13 mouse cellular contexts compared by ENCODE assay signal in the genomic region with DNA sequence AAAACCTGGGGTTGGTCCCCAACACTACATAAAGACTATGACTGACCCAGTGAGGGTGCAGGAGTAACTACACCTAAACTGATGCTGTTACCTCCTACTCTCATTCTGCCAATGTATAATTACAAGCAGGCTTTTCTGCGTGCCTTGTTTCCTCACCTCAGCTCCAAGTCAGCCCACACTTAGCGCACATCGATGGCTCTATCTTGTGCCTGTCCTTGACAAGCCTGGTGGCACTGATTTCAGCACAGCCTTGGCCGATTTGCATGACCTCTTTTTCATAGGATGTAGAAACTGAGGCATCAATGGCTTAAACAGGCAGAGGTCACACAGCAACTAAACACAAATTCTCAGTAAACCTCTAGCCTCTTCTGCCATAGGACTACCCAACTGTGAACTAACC. TPM values are rescaled to one million over a fixed set of nuclear protein-coding genes. Genes with fewer than 3 reads are reported as not detected.
A peak's percentile ranks its signal among the peaks of the same experiment; 100 is the strongest.
DNase-seq lines count a peak whose midpoint lies in the region; ATAC-seq and TF ChIP-seq lines count a peak whose summit lies in the region.
"Had no signal": no experiment of that assay in that cellular context is flagged by ENCODE, and none has a peak within 500 bp of the region (broad histone marks: within the 10 kb centered on the region; RNA-seq: fewer than 3 reads in every experiment).

No protein-coding gene starts in this region.

- no peak overlapping the region for H3K27ac ChIP-seq in heart, embryonic 14.5 days (replicated peaks in 1 of 2; ENCODE audit: control insufficient read depth in 1 of 2, insufficient read depth in 1 of 2, low read depth in 2 of 2, low read length in 2 of 2)
- H3K27ac ChIP-seq in midbrain, embryonic 12.5 days (replicated peaks), result no peak overlapping the region
- no peak overlapping the region for H3K27ac ChIP-seq in midbrain, postnatal 0 days (ENCODE audit: low read depth, low read length)
- peak overlapping the region; percentile 98 for H3K27ac ChIP-seq in liver, embryonic 12.5 days
- H3K27ac ChIP-seq: kidney, postnatal 0 days had no signal

- H3K4me2 ChIP-seq in heart, embryonic 14.5 days (ENCODE audit: low read length), result 0 out of 2 replicates have a peak overlapping the region, but pooled peaks have one; percentile 88
- H3K4me2 ChIP-seq in midbrain, embryonic 12.5 days (replicated peaks), result no peak overlapping the region
- H3K4me2 ChIP-seq in midbrain, postnatal 0 days (ENCODE audit: low read depth, low read length, poor library complexity, severe bottlenecking), result no peak overlapping the region
- peak overlapping the region; percentile 91 for H3K4me2 ChIP-seq in liver, embryonic 12.5 days

- TF ChIP-seq CTCF in midbrain, postnatal 0 days (IDR thresholded peaks at IDR 0.05), result no peak

- H3K27me3 ChIP-seq in heart, embryonic 14.5 days (ENCODE audit: control insufficient read depth, insufficient read depth, low read length), result no peaks in the 10 kb centered on the region
- H3K27me3 ChIP-seq in midbrain, embryonic 12.5 days, result no peaks in the 10 kb centered on the region
- H3K27me3 ChIP-seq in midbrain, postnatal 0 days (ENCODE audit: insufficient read depth, low read length), result no peaks in the 10 kb centered on the region
- no peaks in the 10 kb centered on the region for H3K27me3 ChIP-seq in liver, embryonic 12.5 days (replicated peaks)

- H3K36me3 ChIP-seq in heart, embryonic 14.5 days (ENCODE audit: control insufficient read depth, insufficient read depth, low read length), result 0 out of 2 replicates have a peak, but pooled peaks cover 2% of the 10 kb centered on the region
- no peaks in the 10 kb centered on the region for H3K36me3 ChIP-seq in midbrain, embryonic 12.5 days
- H3K36me3 ChIP-seq in midbrain, postnatal 0 days (ENCODE audit: insufficient read depth, low read length), result no peaks in the 10 kb centered on the region
- H3K36me3 ChIP-seq in liver, embryonic 12.5 days, result peaks cover 60% of the 10 kb centered on the region

- H3K4me3 ChIP-seq in heart, embryonic 14.5 days (ENCODE audit: control insufficient read depth in 1 of 2, insufficient read depth in 1 of 2, low read depth in 1 of 2, low read length in 2 of 2), result no peak overlapping the region
- peak overlapping the region; percentile 10; the same call in 1 of the 2 replicates for H3K4me3 ChIP-seq in midbrain, embryonic 12.5 days
- H3K4me3 ChIP-seq in midbrain, postnatal 0 days (ENCODE audit: low read depth, low read length), result no peak overlapping the region
- peak overlapping the region; percentile 100 for H3K4me3 ChIP-seq in liver, embryonic 12.5 days

- ATAC-seq in heart, embryonic 14.5 days (ENCODE audit: insufficient number of reproducible peaks, insufficient read depth, low FRiP score, low read depth), result no peak
- ATAC-seq in midbrain, embryonic 12.5 days (ENCODE audit: low FRiP score, low read depth), result no peak
- ATAC-seq in midbrain, postnatal 0 days (ENCODE audit: low FRiP score), result no peak
- ATAC-seq in liver, embryonic 12.5 days, result no peak
- ATAC-seq: inflammation-experienced regulatory T-cells, adult 6 months had no signal

- H3K4me1 ChIP-seq in heart, embryonic 14.5 days (ENCODE audit: control insufficient read depth in 2 of 2, insufficient read depth in 2 of 2, low read length in 2 of 2), result peaks cover 13 to 42% of the 10 kb centered on the region in 2 experiments
- peaks cover 39% of the 10 kb centered on the region for H3K4me1 ChIP-seq in midbrain, embryonic 12.5 days
- peaks cover 21% of the 10 kb centered on the region for H3K4me1 ChIP-seq in midbrain, postnatal 0 days (ENCODE audit: insufficient read depth, low read length)
- peaks cover 70% of the 10 kb centered on the region for H3K4me1 ChIP-seq in liver, embryonic 12.5 days

- H3K9me3 ChIP-seq in heart, embryonic 14.5 days (ENCODE audit: control insufficient read depth, low read length), result no peaks in the 10 kb centered on the region
- H3K9me3 ChIP-seq in midbrain, embryonic 12.5 days, result no peaks in the 10 kb centered on the region
- no peaks in the 10 kb centered on the region for H3K9me3 ChIP-seq in midbrain, postnatal 0 days (ENCODE audit: low read length)
- no peaks in the 10 kb centered on the region for H3K9me3 ChIP-seq in liver, embryonic 12.5 days (replicated peaks)

- 41% methylated on average over 4 of the region's 4 CpGs for WGBS in heart, embryonic 14.5 days
- 86% methylated on average over 4 of the region's 4 CpGs for WGBS in midbrain, embryonic 12.5 days
- 89% methylated on average over 4 of the region's 4 CpGs for WGBS in midbrain, postnatal 0 days
- WGBS in liver, embryonic 12.5 days (ENCODE audit: insufficient replicate concordance), result 60% methylated on average over 4 of the region's 4 CpGs

- DNase-seq in heart, adult 8-10 months (ENCODE audit: low spot score), result no peak
- no peak for DNase-seq in midbrain, postnatal 0 days (ENCODE audit: low spot score)
- DNase-seq in right cerebral cortex, postnatal 4 days, result no peak
- no peak for DNase-seq in cerebellum, postnatal 10 days

- H3K9ac ChIP-seq in heart, embryonic 14.5 days (ENCODE audit: low read length), result no peak overlapping the region; the same call in 1 of the 2 replicates
- H3K9ac ChIP-seq in midbrain, embryonic 12.5 days (replicated peaks), result no peak overlapping the region
- no peak overlapping the region for H3K9ac ChIP-seq in midbrain, postnatal 0 days (replicated peaks; ENCODE audit: low read length, poor library complexity, severe bottlenecking)
- peak overlapping the region; percentile 100 for H3K9ac ChIP-seq in liver, embryonic 12.5 days

RNA-seq across cellular contexts. Expression of a gene that starts 54.1 kb away (rescaled TPM):
- not detected in 2 replicates for polyA plus RNA-seq in heart, embryonic 14.5 days (2014; fragmentation: Nextera tagmentation; extraction: Ambion mirVana)
- not detected for total RNA-seq in heart, adult 8-10 months (2022)
- not detected in 2 replicates for polyA plus RNA-seq in midbrain, embryonic 12.5 days (2016; fragmentation: Nextera tagmentation; extraction: Ambion mirVana)
- total RNA-seq in midbrain, postnatal 0 days (2014; rRNA removed), result not detected in 2 replicates
- not detected in 2 replicates for polyA plus RNA-seq in midbrain, postnatal 0 days (2015; fragmentation: Nextera tagmentation; extraction: Ambion mirVana)
- not detected in 2 replicates for polyA plus RNA-seq in liver, embryonic 12.5 days (2016; fragmentation: Nextera tagmentation; extraction: Ambion mirVana)
- total RNA-seq: layer of hippocampus, postnatal 10 days; megakaryocyte progenitor cell, adult 5-6 weeks had no signal
- polyA plus RNA-seq: heart, embryonic 11.5 days; inflammation-experienced regulatory T-cells, adult 6 months; kidney, postnatal 0 days; stomach, embryonic 16.5 days had no signal

RNA-seq across cellular contexts. Expression of a gene that starts 57.4 kb away (rescaled TPM):
- 27.3 and 28.3 TPM in 2 replicates for polyA plus RNA-seq in heart, embryonic 14.5 days (2014; fragmentation: Nextera tagmentation; extraction: Ambion mirVana)
- total RNA-seq in heart, adult 8-10 months (2022), result 10 to 100 TPM; 42.9 to 59.2 (median 48.1) TPM
- polyA plus RNA-seq in midbrain, embryonic 12.5 days (2016; fragmentation: Nextera tagmentation; extraction: Ambion mirVana), result 35.9 and 38.4 TPM in 2 replicates
- total RNA-seq in midbrain, postnatal 0 days (2014; rRNA removed), result 116 and 129 TPM in 2 replicates
- polyA plus RNA-seq in midbrain, postnatal 0 days (2015; fragmentation: Nextera tagmentation; extraction: Ambion mirVana), result 17.0 and 21.8 TPM in 2 replicates
- 32.9 and 33.5 TPM in 2 replicates for polyA plus RNA-seq in liver, embryonic 12.5 days (2016; fragmentation: Nextera tagmentation; extraction: Ambion mirVana)

Comparison
In these comparisons a context has a peak if more than half of its experiments do, and no peak if none do; other contexts are left out.
1. H3K4me3 ChIP-seq: peak in midbrain, embryonic 12.5 days (single experiment) and liver, embryonic 12.5 days (single experiment); none in heart, embryonic 14.5 days (0 of 2) and midbrain, postnatal 0 days (single experiment).
2. H3K4me2 ChIP-seq: peak in heart, embryonic 14.5 days (single experiment) and liver, embryonic 12.5 days (single experiment); none in midbrain, embryonic 12.5 days (single experiment) and midbrain, postnatal 0 days (single experiment).